Mouse (Mus musculus) bone marrow macrophage, adult 2 months (primary cell): ENCODE data around the gene Pcnx2.

Experiments used
- CTCF ChIP-seq: IDR thresholded peaks from 2 replicates; pipeline ENCODE4 v1.5.1; 2012; ENCODE audit warnings: low read depth, mild to moderate bottlenecking, low read length, moderate library complexity
- POLR2A ChIP-seq: IDR thresholded peaks from 2 replicates; pipeline ENCODE4 v1.6.1; 2012; ENCODE audit warnings: mild to moderate bottlenecking, low read depth, low read length, borderline replicate concordance

GRCm38 (mm10) chr8:125847842-125848241 lies 50.3 kb downstream of the Pcnx2 start:
- TF ChIP-seq CTCF = no peak
- TF ChIP-seq POLR2A = no peak
